Mouse (Mus musculus) cortical plate, adult 2 months (tissue): Measurements from ENCODE around the gene Ndfip2.

Source experiments
- CTCF ChIP-seq: fragments of 200-500 bp; IDR thresholded peaks from 2 replicates; pipeline ENCODE4 v1.5.1; 2011; ENCODE audit warnings: mild to moderate bottlenecking, control low read depth, low read length; ENCODE audit not compliant: insufficient read depth; ENCODE audit errors: extremely low read depth
- POLR2A ChIP-seq: fragments of 200-500 bp; IDR thresholded peaks from 2 replicates; pipeline ENCODE4 v1.6.1; 2011; ENCODE audit warnings: mild to moderate bottlenecking, low read length, control low read depth; ENCODE audit not compliant: insufficient read depth; ENCODE audit errors: extremely low read depth

DNA sequence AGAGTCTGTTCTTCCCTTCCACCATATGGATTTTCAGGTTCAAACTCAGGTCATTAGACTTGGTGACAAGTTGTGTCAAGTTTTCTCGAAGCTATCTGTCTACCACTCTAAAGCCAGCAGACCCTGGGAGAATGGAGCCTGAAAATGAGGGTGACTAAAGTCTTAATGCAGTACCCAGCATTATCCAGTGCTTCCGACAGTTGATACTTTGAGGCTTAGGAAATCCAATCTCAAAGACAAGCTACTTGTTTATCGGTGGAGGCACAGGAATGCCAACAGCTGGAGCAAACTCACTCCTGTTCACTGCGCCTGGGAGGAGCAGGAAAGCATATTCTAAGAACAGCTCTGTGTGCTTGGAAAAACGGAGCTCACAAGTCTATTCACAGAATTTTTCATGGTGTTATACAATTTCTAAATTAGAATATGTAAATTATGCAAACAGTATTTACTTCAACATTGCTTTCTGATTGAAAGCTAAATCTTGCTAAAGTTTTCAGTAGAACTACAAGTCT lies 41.4 kb downstream of the Ndfip2 start:
- TF ChIP-seq CTCF = no peak
- TF ChIP-seq POLR2A = no peak
